Mouse (Mus musculus) thymus, adult 2 months (tissue): ENCODE data around the gene Rfxank.

Experiments
- CTCF ChIP-seq: fragments of 200-500 bp; IDR thresholded peaks from 2 replicates; pipeline ENCODE4 v1.5.1; 2012; ENCODE audit warnings: mild to moderate bottlenecking, control low read depth, low read length, moderate library complexity, borderline replicate concordance; ENCODE audit not compliant: control insufficient read depth, poor library complexity, insufficient read depth; ENCODE audit errors: extremely low read depth
- POLR2A ChIP-seq: fragments of 200-500 bp; IDR thresholded peaks from 2 replicates; pipeline ENCODE4 v1.6.1; 2012; ENCODE audit warnings: mild to moderate bottlenecking, low read length, control low read depth, moderate library complexity; ENCODE audit not compliant: control insufficient read depth, poor library complexity, insufficient read depth; ENCODE audit errors: extremely low read depth

GRCm38 (mm10) chr8:70089296-70089960, 49.5 kb downstream of the Rfxank start:
- TF ChIP-seq CTCF (no peak), POLR2A (no peak)
